Mouse (Mus musculus) heart, postnatal 4 days (tissue): Measurements from ENCODE around the gene Casz1. TPM values are rescaled to one million over a fixed set of nuclear protein-coding genes. Genes with fewer than 3 reads are reported as not detected.

ENCODE experiments used
- DNase-seq: peaks from one replicate; pipeline ENCODE4 v3.0.0; 2021
- total RNA-seq, 2 experiments: library from RNA; stranded (reverse); gene quantifications; 2 replicates each; pipeline ENCODE4 v1.2.3; 2021

Casz1 gene
- total RNA-seq, 2 experiments from 2014 or later, result 79.5 to 82.9 TPM

- DNase-seq, result no peak
Measured at GRCm38 (mm10) chr4:148803031-148803430, 1.2 kb upstream of the Casz1 start.

DNA sequence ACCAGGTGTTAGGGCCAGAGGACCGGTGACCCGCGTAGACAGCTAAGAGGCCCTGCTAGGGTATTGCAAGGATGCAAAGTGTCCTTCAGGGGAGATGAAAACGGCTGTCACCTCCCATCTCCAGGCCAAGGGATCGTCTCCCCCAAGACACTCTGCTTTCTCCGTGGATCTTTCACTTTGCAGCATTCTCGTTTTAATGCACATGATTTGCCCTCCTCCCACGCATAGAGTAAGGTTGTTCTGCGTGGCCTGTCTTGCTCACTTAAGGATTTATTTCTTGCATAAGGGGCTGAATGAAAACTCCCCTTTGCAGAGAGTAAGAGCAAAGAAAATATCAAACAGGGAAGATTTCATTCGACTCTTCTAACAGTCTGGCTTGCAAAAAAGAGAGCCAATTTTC lies 593 bp upstream of the Casz1 start:
- no peak for DNase-seq

DNA sequence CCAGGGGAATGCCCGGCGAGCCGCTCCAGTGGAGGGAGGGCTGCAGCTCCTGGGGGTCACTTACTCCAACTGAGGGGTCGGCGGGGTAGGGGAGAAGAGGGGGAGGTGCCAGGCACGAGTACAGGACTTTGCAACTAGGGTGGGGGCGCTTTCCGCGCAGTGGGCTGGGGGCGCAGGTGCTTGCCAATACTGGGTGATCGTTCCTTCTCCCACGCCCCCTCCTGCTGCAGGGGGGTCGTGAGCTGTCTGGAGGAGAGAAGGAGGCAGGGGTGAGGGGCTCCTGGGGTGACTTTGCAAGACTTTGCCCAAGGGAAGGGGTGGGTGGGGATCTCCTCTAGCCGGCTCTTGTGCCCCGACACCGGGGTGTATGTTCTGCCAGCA lies 541 bp downstream of the Casz1 start:
- DNase-seq, result no peak

GRCm38 (mm10) chr4:148805161-148805810 lies 1.1 kb downstream of the Casz1 start:
- DNase-seq, result peak; percentile 54

DNA sequence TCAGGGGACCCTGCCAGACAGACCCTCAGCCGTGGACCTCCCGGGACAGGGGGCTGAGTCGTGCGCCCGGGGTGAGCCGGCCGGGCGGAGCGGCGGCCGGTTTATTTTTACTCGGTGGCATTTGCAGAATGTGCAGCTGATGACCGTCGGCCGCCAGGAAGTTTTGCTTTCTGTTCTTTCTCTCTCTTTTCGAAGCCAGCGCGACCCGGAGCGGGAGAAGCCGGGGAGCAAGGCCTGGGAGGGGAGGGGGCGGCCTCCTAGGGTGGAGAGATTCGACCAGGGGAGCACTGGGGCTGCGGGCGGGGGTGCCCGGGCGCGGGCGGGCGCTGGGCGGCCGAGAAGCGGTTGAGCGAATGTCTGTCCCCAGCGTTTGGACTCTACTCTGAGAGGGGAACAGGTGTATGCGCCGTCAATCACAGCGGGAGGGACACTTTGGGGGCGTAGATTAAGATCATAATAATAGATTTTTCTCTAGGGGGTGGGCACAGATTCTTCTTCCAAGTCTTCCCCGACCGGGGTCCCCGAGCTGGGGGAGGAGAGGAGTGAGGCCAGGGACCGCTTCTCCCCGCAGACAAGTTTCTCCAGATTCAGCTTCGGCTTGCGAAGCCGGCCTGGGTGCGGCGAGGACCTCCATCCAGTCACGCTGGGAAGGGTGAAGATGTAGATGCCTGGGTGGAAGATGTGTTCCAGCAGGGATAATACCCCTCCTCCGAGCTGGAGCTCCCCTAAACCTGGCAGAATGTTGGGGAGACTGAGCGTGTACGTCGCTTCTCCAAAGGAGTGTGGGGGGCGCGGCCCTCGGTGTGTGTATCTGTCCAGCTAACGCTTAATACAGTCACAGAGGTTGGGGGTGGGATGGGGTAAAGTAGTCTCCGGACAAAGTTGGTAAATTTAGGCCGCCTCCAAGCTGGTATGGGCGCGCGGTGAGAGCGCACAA lies 1.9 kb downstream of the Casz1 start:
- peak; percentile 69 for DNase-seq

- DNase-seq, result peak; percentile 81
Measured at GRCm38 (mm10) chr4:148806836-148807235, 2.6 kb downstream of the Casz1 start.

DNA sequence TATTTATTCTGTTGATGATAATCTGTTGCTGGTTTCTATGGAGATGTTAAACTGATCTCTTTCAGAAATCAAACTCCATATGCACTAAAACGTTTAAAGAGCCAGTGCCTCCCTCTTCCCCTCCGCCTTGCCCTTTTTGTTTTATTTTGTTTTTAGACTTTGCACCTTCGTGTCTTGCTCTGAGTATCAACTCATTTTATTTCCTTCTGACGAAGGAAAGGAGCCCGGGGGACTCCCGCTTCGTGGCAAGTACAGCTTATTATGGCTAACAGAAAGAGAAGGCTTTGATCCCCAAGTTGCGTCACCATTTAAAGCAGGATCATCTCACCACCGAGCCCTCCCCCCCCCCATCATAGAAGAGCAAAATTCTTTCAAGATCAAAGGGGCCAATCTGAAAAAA lies 3.2 kb downstream of the Casz1 start:
- no peak for DNase-seq

DNA sequence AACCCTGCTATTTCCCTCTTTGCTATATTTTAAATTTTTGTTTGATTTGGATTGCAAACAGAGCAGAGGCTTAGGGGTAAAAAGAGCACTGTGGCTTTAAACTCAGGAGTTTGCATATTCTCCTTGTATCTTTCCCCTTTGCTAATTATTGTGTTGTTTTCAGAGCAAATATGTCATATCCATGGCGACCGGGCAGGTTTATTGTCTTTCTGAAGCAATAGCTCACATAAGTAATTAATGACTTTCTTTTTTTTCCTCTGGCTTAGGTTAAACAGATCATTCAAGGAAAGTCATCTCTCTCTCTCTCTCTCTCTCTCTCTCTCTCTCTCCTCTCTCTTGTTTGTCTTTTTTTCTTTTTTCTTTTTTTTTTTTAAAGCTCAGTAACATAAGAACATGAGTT lies 4.6 kb downstream of the Casz1 start:
- DNase-seq, result no peak

GRCm38 (mm10) chr4:148810706-148811105 lies 6.5 kb downstream of the Casz1 start:
- DNase-seq, result no peak

DNA sequence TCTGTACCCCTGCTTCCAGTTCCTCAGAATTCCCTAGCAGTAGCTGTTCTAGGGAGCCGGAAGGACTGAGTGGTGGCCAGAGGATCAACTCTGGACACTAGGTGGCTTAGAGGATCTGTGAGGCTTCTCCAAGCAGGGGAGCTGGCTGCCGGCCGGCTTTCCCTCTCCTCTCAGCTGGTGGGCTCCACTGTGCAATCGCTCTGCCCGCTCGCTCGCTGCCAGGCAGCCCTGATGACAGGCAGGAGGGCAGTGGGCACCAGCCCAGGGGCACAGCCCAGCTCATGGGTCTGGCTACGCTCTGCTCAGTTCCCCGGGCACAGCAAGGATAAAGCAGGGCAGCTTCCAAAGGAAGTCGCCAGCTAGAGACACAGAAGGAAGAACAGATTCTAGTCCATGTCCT lies 7.7 kb downstream of the Casz1 start:
- DNase-seq, result peak; percentile 87

GRCm38 (mm10) chr4:148813247-148813646 lies 9.0 kb downstream of the Casz1 start:
- DNase-seq, result peak; percentile 62

DNA sequence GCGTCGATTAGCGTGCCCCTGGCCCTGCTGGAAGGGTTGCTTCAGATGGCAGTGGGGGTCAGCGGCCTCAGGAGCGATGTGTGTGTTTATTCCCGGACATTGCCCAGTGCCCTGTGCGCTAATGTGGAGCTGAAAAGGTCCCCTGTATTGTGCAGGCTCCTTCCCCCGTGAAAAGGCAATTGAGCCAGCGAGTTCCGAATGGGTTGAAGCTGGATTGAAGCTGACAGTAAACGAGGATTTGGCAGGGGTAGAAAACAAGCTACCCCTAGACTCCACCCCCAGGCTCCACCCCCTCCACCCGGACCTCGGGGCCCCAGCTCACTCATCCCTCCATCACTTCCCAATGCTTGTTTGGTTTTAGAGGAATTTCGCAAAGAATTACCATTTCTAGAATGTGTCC lies 12.3 kb downstream of the Casz1 start:
- no peak for DNase-seq

GRCm38 (mm10) chr4:148818161-148818560 lies 13.9 kb downstream of the Casz1 start:
- DNase-seq, result no peak

GRCm38 (mm10) chr4:148820171-148820570 lies 15.9 kb downstream of the Casz1 start:
- no peak for DNase-seq

- peak; percentile 47 for DNase-seq
Measured at GRCm38 (mm10) chr4:148823281-148823680, 19.1 kb downstream of the Casz1 start.

DNA sequence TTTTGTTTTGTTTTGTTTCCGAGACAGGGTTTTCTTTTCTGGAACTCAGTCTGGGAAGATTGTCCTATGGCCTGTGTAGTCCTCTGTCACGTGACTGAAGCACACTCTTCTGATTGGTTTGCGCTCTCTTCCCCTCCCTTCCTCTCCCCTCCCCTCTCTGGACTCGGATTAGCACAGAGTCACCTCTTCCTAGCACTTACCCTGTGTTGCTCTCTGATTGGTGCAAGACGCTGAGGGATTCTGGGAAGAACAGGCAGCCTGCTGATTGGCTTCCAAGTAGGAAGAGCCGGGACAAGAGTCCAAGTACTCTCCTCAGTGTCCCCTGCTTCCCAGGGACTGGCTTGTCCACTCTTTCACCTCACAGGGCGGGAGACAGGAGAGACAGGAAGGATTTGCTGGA lies 26.1 kb downstream of the Casz1 start:
- no peak for DNase-seq

DNA sequence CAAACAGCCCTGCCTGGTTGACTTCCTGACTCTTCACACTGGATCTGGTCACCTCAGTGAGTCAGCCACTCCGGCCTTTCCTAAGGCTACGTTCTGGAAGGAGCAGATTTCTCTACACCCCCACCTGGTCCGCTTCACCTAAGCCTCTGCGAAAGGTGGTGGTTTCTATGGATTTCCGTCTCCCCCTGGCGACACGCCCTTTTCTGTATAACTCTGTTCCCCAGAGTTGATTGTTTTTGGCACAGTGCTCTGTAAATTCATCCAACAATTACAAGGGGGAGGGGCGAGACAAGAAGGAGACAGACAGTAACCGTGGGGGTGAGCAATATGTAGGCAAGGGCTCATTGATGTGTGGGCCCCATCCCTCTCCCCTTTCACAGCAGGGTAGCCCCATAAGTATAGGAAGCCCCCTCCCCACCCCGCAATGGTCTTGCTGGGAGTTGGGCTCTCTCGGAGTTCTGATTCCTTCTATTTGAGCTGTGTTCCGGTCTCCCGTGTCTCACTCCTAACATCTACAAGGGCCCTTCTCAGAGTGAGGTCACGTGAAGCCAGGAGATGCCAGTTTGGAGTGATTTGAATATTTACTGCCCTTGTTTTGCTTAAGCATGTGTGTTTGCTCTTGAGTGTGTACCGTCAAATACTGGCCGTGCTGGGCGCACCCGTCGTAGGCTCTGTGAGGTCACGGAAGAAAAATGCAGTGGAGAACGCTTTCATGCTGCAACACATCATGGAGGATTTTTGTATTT lies 29.2 kb downstream of the Casz1 start:
- peak; percentile 47 for DNase-seq

DNA sequence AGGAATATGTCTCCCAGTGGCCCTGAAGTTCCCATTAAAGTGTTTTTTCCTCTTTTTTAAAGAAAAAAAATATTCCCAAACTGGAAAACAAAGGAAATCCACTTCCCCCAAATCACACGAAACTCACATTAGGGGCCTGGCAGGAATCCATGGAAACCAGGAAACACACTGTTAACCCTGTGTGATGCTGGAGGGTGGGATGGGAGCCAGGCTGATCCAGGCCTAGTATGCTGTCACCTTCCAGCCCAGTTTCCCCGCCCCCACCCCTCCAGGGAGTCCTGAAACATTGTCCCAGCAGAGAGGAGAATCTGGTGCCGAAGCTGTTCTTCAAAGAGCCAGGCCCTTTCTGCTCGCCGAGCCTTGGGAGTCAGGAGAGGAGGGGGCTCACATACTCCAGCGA lies 32.2 kb downstream of the Casz1 start:
- peak; percentile 67 for DNase-seq

GRCm38 (mm10) chr4:148837046-148837445 lies 32.8 kb downstream of the Casz1 start:
- DNase-seq, result no peak

GRCm38 (mm10) chr4:148837644-148838043 lies 33.4 kb downstream of the Casz1 start:
- no peak for DNase-seq

- DNase-seq, result no peak
Measured at GRCm38 (mm10) chr4:148842302-148842701, 38.1 kb downstream of the Casz1 start.

- DNase-seq, result no peak
Measured at GRCm38 (mm10) chr4:148844921-148845320, 40.7 kb downstream of the Casz1 start.

GRCm38 (mm10) chr4:148846203-148846602 lies 42.0 kb downstream of the Casz1 start:
- peak; percentile 90 for DNase-seq
